Mouse (Mus musculus): Measurements from ENCODE around the gene Dcun1d1.

GRCm38 (mm10) chr3:35933405-35933777 is 3.9 kb downstream of the Dcun1d1 start:
- TF ChIP-seq POLR2A (IDR thresholded peaks at IDR 0.05; ENCODE audit: borderline replicate concordance, extremely low read depth, low read depth, low read length) (no peak), CTCF (IDR thresholded peaks at IDR 0.05; ENCODE audit: insufficient read depth, low read length) (no peak)
